Mouse (Mus musculus) embryonic facial prominence, embryonic 12.5 days (tissue): ENCODE measurements at regions not wholly inside any gene's neighbourhood (a gene's known extent, or its start where the extent isn't known, plus 50 kb on each side); places are given as distances from the start of the nearest gene placed in this dataset.

Source experiments
- ATAC-seq: fragments of 200-750 bp; cut with Nextera tagmentation; 2 replicates; pipeline ENCODE4 v1.8.0; 2017; ENCODE audit not compliant: insufficient number of reproducible peaks, insufficient read depth, low FRiP score, low TSS enrichment
- H3K27ac ChIP-seq: fragments of 300-500 bp; sonication (generic); 2 replicates; pipeline ENCODE4 v1.5.1; 2016; ENCODE audit warnings: mild to moderate bottlenecking
- H3K27me3 ChIP-seq: fragments of 300-500 bp; sonication (generic); 2 replicates; pipeline ENCODE4 v1.6.1; 2016; ENCODE audit warnings: mild to moderate bottlenecking, moderate library complexity
- H3K36me3 ChIP-seq: fragments of 300-500 bp; sonication (generic); 2 replicates; pipeline ENCODE4 v1.6.1; 2016; ENCODE audit warnings: mild to moderate bottlenecking
- H3K4me1 ChIP-seq: fragments of 300-500 bp; sonication (generic); 2 replicates; pipeline ENCODE4 v1.6.1; 2016
- H3K4me2 ChIP-seq: fragments of 300-500 bp; sonication (generic); replicated peaks from 2 replicates; pipeline ENCODE4 v1.6.1; 2016; ENCODE audit warnings: mild to moderate bottlenecking, moderate library complexity
- H3K4me3 ChIP-seq: fragments of 300-500 bp; sonication (generic); 2 replicates; pipeline ENCODE4 v1.5.1; 2016; ENCODE audit warnings: mild to moderate bottlenecking
- H3K9ac ChIP-seq: fragments of 300-500 bp; sonication (generic); 2 replicates; pipeline ENCODE4 v1.6.1; 2016; ENCODE audit warnings: mild to moderate bottlenecking, moderate library complexity
- H3K9me3 ChIP-seq: fragments of 300-500 bp; sonication (generic); 2 replicates; pipeline ENCODE4 v1.6.1; 2016; ENCODE audit warnings: mild to moderate bottlenecking, moderate library complexity
- WGBS: fragments of 180-500 bp; shearing (Covaris S2); methylation state at CpG from one replicate; pipeline ENCODE4 v1.1.7; 2016; 5-methylcytosine and 5-hydroxymethylcytosine counted together

GRCm38 (mm10) chr8:30952818-30953217 is 2475.7 kb upstream of the 5930422O12Rik start:
- H3K27ac ChIP-seq: no peak overlapping the region
- H3K27me3 ChIP-seq: no peaks in the 10 kb centered on the region
- H3K4me2 ChIP-seq: no peak overlapping the region
- no peaks in the 10 kb centered on the region for H3K4me1 ChIP-seq
- H3K9ac ChIP-seq: no peak overlapping the region
- no peak for ATAC-seq
- H3K9me3 ChIP-seq: no peaks in the 10 kb centered on the region
- H3K36me3 ChIP-seq: no peaks in the 10 kb centered on the region
- H3K4me3 ChIP-seq: no peak overlapping the region

GRCm38 (mm10) chr8:30959436-30960180 is 2468.9 kb upstream of the 5930422O12Rik start:
- ATAC-seq: no peak
- 20% methylated on average over 17 of the region's 17 CpGs for WGBS
- no peak overlapping the region for H3K9ac ChIP-seq
- H3K4me3 ChIP-seq: peak overlapping the region; percentile 20
- H3K4me1 ChIP-seq: peaks cover 7% of the 10 kb centered on the region
- peak overlapping the region; percentile 47 for H3K4me2 ChIP-seq
- H3K9me3 ChIP-seq: no peaks in the 10 kb centered on the region
- no peaks in the 10 kb centered on the region for H3K36me3 ChIP-seq
- H3K27ac ChIP-seq: no peak overlapping the region
- H3K27me3 ChIP-seq: no peaks in the 10 kb centered on the region

GRCm38 (mm10) chr8:30960486-30960885 is 2468.0 kb upstream of the 5930422O12Rik start:
- H3K36me3 ChIP-seq: no peaks in the 10 kb centered on the region
- WGBS: 19% methylated on average over 8 of the region's 8 CpGs

GRCm38 (mm10) chr8:30962207-30962606 is 2466.3 kb upstream of the 5930422O12Rik start:
- WGBS: 57% methylated on average over 3 of the region's 3 CpGs
- no peaks in the 10 kb centered on the region for H3K36me3 ChIP-seq
- ATAC-seq: no peak
- H3K4me2 ChIP-seq: no peak overlapping the region
- H3K4me1 ChIP-seq: peaks cover 7% of the 10 kb centered on the region
- no peaks in the 10 kb centered on the region for H3K27me3 ChIP-seq
- no peak overlapping the region for H3K4me3 ChIP-seq
- H3K27ac ChIP-seq: no peak overlapping the region
- no peak overlapping the region for H3K9ac ChIP-seq
- H3K9me3 ChIP-seq: no peaks in the 10 kb centered on the region

More at GRCm38 (mm10) chr8:30960486-30960885, 2468.0 kb upstream of the 5930422O12Rik start:
- ATAC-seq: no peak
- H3K9ac ChIP-seq: no peak overlapping the region
- no peak overlapping the region for H3K4me3 ChIP-seq
- no peak overlapping the region for H3K4me2 ChIP-seq
- H3K9me3 ChIP-seq: no peaks in the 10 kb centered on the region
- H3K27ac ChIP-seq: no peak overlapping the region
- H3K27me3 ChIP-seq: no peaks in the 10 kb centered on the region
- H3K4me1 ChIP-seq: peaks cover 7% of the 10 kb centered on the region

- WGBS: 81% methylated on average over 2 of the region's 2 CpGs
- no peak overlapping the region for H3K4me3 ChIP-seq
- no peak for ATAC-seq
- H3K27ac ChIP-seq: no peak overlapping the region
- no peaks in the 10 kb centered on the region for H3K36me3 ChIP-seq
- no peak overlapping the region for H3K9ac ChIP-seq
- H3K4me2 ChIP-seq: no peak overlapping the region
- H3K27me3 ChIP-seq: no peaks in the 10 kb centered on the region
- H3K4me1 ChIP-seq: no peaks in the 10 kb centered on the region
- H3K9me3 ChIP-seq: no peaks in the 10 kb centered on the region
These were observed 2445.7 kb upstream of the 5930422O12Rik start for GRCm38 (mm10) chr8:30982814-30983213.

GRCm38 (mm10) chr8:30988051-30988450 is 2440.5 kb upstream of the 5930422O12Rik start:
- no peak overlapping the region for H3K9ac ChIP-seq
- no peak overlapping the region for H3K4me3 ChIP-seq
- H3K27ac ChIP-seq: no peak overlapping the region
- no peak for ATAC-seq
- no peaks in the 10 kb centered on the region for H3K27me3 ChIP-seq
- H3K36me3 ChIP-seq: no peaks in the 10 kb centered on the region
- H3K9me3 ChIP-seq: no peaks in the 10 kb centered on the region
- H3K4me2 ChIP-seq: no peak overlapping the region
- WGBS: 77% methylated on average over 5 of the region's 5 CpGs
- H3K4me1 ChIP-seq: no peaks in the 10 kb centered on the region

- WGBS: 80% methylated on average over 9 of the region's 9 CpGs
- Histone ChIP-seq H3K9ac (no peak overlapping the region), H3K27me3 (no peaks in the 10 kb centered on the region), H3K36me3 (no peaks in the 10 kb centered on the region), H3K27ac (no peak overlapping the region), H3K4me1 (peaks cover 8% of the 10 kb centered on the region; the same call in 1 of the 2 replicates), H3K9me3 (no peaks in the 10 kb centered on the region), H3K4me2 (no peak overlapping the region), H3K4me3 (no peak overlapping the region)
- no peak for ATAC-seq
These were observed 2429.9 kb upstream of the 5930422O12Rik start for GRCm38 (mm10) chr8:30998657-30999056.

- WGBS: 79% methylated on average over 6 of the region's 6 CpGs
These were observed 2428.4 kb upstream of the 5930422O12Rik start for GRCm38 (mm10) chr8:31000120-31000519.

GRCm38 (mm10) chr8:31001980-31002730 is 2426.4 kb upstream of the 5930422O12Rik start:
- no peak overlapping the region for H3K27ac ChIP-seq
- peaks cover 8% of the 10 kb centered on the region; the same call in 1 of the 2 replicates for H3K4me1 ChIP-seq
- no peak overlapping the region for H3K9ac ChIP-seq
- 13% methylated on average over 5 of the region's 5 CpGs for WGBS
- H3K4me3 ChIP-seq: no peak overlapping the region
- no peak overlapping the region for H3K4me2 ChIP-seq
- no peaks in the 10 kb centered on the region for H3K9me3 ChIP-seq
- peak; percentile 58; the same call in 1 of the 2 replicates for ATAC-seq
- H3K27me3 ChIP-seq: no peaks in the 10 kb centered on the region
- no peaks in the 10 kb centered on the region for H3K36me3 ChIP-seq

More at GRCm38 (mm10) chr8:31000120-31000519, 2428.4 kb upstream of the 5930422O12Rik start:
- H3K36me3 ChIP-seq: no peaks in the 10 kb centered on the region
- H3K27me3 ChIP-seq: no peaks in the 10 kb centered on the region
- ATAC-seq: no peak
- H3K9me3 ChIP-seq: no peaks in the 10 kb centered on the region
- no peak overlapping the region for H3K9ac ChIP-seq
- peaks cover 8% of the 10 kb centered on the region; the same call in 1 of the 2 replicates for H3K4me1 ChIP-seq
- H3K27ac ChIP-seq: no peak overlapping the region
- no peak overlapping the region for H3K4me3 ChIP-seq
- H3K4me2 ChIP-seq: no peak overlapping the region

GRCm38 (mm10) chr8:31008309-31008708 is 2420.2 kb upstream of the 5930422O12Rik start:
- Histone ChIP-seq H3K4me3 (no peak overlapping the region), H3K27ac (no peak overlapping the region), H3K27me3 (no peaks in the 10 kb centered on the region), H3K9ac (no peak overlapping the region), H3K9me3 (no peaks in the 10 kb centered on the region), H3K4me1 (no peaks in the 10 kb centered on the region), H3K36me3 (no peaks in the 10 kb centered on the region), H3K4me2 (no peak overlapping the region)
- WGBS: 63% methylated on average over 8 of the region's 8 CpGs
- ATAC-seq: no peak

GRCm38 (mm10) chr8:31012068-31012467 is 2416.4 kb upstream of the 5930422O12Rik start:
- Histone ChIP-seq H3K36me3 (no peaks in the 10 kb centered on the region), H3K4me3 (no peak overlapping the region), H3K27ac (no peak overlapping the region), H3K4me2 (no peak overlapping the region), H3K4me1 (no peaks in the 10 kb centered on the region), H3K27me3 (no peaks in the 10 kb centered on the region), H3K9me3 (no peaks in the 10 kb centered on the region), H3K9ac (no peak overlapping the region)
- no peak for ATAC-seq
- WGBS: 77% methylated on average over 11 of the region's 11 CpGs
